Mouse (Mus musculus): Measurements from ENCODE around the gene Zfp280c. TPM values are rescaled to one million over a fixed set of nuclear protein-coding genes. Genes with fewer than 3 reads are reported as not detected.

Zfp280c gene
- total RNA-seq (2021), result 1 to 10 TPM; 5.2 to 7.5 TPM

- DNase-seq, result peak; percentile 55 to 63
- intact Hi-C loops (cut with DNase I), result loop anchor here (2.0 kb wide), 1 partner anchor 29 kb away; the partner anchor contains the start of gene Slc25a14
Observed at GRCm38 (mm10) chrX:48594099-48594760, at the start of gene Zfp280c. Gene Zfp280c, minus strand, starts transcription at chrX:48594504.

DNA sequence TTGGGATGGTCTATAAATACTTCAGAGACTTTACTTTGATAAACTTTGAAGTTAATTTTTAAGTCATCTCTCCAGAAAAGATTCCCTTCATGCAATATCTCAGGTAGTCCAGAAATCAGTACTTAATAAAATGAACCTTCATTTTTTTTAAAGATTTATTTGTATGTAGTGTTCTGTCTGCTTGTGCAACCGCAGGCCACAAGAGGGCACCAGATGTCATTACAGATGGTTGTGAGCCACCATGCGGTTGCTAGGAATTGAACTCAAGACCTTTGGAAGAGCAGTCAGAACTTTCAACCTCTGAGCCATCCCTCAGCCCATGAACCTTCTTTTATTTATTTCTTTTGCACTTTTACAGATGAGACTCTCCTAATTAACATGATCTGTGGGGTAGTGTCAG lies 42.7 kb upstream of the Zfp280c start:
- DNase-seq, result no peak
- intact Hi-C loops (cut with DNase I), result no loop called here

GRCm38 (mm10) chrX:48624054-48624420 lies 29.7 kb upstream of the Zfp280c start:
- no peak for DNase-seq
- intact Hi-C loops (cut with DNase I), result no loop called here

DNA sequence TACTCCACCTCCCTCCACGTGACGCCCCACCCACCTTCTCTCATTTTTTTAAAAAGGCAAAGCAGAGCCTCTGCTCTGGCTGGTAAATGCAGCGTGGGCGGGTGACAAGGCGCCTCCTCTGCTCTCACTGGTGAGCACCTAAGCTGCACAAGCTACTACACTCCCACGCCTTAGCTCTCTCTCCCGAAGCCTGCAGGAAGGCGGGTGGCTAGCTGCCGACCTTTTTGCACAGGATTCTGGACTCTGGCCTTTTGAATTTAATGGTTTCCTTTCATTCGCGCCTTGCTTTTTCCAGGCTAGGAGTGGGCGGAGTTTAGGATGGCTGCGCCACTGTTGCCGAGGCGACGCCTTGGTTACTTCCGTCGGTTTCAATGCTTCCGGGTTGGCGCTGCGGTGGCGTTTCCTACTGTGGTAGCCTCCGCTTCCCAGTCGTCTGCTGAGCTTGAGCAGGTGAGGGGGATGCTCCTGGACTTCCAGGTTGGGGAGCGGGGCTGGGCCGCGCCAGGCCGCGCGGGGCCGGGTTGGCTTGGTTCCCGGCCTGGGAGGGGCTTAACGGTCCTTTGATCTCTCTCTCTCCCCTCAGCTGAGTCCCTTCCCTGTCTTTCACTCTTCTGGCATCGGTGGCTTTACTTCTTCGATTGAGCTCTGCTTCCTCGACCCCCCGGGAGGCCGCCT lies 29.2 kb upstream of the Zfp280c start, which contains the start of gene Slc25a14:
Gene Slc25a14 (plus strand): TSS at position 35 of the 675 bp plus-strand sequence.
- DNase-seq, result peak; percentile 73 to 78
- intact Hi-C loops (cut with DNase I), result loop anchor here (2.0 kb wide), 1 partner anchor 29 kb away; the partner anchor contains the start of gene Zfp280c

DNA sequence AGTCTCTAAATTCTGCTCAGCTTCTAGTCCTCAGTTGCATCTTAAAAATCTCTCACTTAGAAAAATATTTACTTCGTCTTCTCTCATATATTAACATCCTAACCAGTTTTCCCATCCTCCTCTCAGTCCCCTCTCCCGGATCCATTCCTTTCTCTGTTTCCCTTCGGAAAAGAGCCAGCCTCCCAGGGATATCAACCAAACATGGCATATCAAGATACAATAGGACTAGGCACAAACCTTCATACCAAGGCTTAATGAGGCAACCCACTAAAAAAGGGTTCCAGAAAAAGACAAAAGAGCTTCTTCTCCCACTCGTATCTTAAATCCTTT lies 28.7 kb upstream of the Zfp280c start:
- no peak for DNase-seq
- intact Hi-C loops (cut with DNase I), result loop anchor here (2.0 kb wide), 1 partner anchor 28 kb away; the partner anchor contains the start of gene Zfp280c

DNA sequence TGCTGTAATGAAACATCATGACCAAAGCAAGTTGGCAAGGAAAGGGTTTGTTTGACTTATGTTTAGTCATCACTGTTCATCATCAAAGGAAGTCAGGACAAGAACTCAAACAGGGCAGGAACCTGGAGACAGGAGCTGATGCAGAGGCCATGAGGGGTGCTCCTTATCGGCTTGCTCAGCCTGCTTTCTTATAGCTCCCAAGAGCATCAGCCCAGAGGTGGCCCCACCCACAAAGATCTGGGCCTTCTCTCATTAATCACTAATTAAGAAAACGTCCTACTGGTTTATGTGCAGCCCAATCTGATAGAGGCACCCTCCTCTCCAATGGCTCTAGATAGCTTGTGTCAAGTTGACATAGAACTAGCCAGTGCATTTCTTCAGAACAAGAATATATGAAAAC lies 10.6 kb upstream of the Zfp280c start:
- DNase-seq, result no peak
- intact Hi-C loops (cut with DNase I), result no loop called here

DNA sequence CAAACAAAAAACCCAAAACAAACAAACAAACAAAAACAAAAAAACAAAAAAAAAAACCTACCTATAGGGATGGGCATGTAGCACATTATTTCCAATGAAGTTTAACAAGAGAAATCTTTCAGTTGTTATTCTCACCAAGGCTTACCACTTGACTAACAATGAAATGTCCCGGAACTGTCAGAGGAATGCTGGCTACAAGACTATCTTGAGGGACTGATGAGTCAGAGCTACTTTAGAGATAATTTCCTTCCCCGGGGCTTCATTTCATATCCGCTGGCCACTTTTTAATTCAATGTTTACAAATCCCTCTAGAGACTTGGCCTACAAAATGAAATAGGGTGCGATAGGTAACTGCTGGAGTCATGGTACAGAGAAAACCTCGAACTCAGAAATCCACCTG lies 2.6 kb upstream of the Zfp280c start:
- intact Hi-C loops (cut with DNase I), result no loop called here
- no peak for DNase-seq

DNA sequence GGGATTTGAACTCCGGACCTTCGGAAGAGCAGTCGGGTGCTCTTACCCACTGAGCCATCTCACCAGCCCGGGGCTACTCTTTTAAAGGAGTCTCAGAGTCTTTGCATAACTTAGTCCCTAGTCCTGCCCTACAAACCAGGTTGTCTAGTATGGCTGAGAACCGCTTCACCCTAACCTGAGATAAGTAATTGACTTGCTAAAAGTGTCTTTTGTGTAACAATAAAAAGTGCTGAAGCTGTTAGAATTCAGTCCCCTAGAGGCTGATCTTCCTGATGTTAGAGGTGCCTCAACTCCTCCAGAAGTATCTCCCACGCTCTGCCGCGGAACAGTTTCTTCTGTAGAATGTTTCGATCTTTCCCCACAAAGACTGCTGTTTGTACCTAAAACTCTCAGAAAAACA lies 1.7 kb upstream of the Zfp280c start:
- intact Hi-C loops (cut with DNase I), result no loop called here
- no peak for DNase-seq

DNA sequence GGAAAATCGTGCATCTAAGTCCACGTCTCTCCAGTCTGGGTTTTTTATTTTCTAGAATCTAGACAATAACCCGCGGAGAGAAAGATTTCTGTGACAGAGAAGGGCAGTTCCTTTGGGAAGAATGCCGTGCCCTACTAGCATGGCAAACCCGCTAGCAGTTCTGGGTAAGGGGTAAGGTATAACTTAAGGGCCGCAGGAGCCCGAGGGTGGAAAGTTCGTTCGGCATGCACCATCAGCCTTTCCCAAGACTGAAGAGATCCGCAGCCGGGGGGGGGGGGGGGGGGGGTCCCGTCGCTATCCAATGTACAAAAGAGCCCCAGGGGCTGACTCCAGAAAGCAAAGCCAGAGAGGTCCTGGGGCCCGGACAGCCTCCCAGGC lies 594 bp downstream of the Zfp280c start:
- peak in 1 of 2 experiments; percentile 1 for DNase-seq
- intact Hi-C loops (cut with DNase I), result loop anchor here (2.0 kb wide), 1 partner anchor 29 kb away; the partner anchor contains the start of gene Slc25a14

DNA sequence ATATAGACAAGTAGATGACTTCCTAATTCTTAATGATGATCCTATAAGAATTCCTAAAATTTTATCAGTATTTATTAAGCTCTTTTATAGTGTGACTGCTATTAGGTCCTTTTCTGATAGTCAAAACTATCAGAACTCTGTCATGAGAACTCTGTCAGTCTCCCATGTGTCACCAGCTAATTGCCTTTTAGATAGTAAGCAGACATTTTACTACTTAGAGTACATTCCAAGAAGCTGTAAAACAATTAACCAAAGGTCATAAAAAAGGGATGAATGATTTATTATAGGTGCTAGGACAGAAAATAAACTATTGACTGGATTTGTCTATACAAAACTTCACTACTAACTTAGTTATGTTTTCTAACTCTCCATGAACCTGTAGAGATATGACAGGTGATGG lies 11.0 kb downstream of the Zfp280c start:
- intact Hi-C loops (cut with DNase I), result no loop called here

DNA sequence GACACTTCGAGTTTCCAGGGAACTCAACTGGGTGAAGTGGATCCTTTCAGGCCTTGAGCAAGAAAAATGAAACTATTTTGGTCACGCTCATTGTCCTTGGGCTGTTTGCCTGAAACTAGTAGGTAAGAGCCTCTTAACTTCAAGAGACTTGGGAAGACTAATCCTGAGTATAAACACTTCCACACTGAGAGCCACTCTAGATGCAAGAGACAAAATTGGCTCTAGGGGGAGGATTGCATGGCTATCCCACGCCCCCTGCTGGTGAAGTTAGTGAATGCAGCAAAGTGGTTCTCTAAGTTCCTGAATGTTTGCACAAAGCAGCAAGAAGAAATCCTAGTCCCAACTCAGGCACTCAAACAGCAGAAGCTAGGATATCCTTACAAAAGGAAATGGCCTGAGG lies 62.1 kb downstream of the Zfp280c start:
- DNase-seq, result peak; percentile 61 to 74
- intact Hi-C loops (cut with DNase I), result loop anchor here (2.0 to 10.0 kb wide), 4 partner anchors 35 to 540 kb away; no protein-coding TSS in a partner anchor

More for the DNA sequence above, 11.0 kb downstream of the Zfp280c start:
- DNase-seq, result no peak

DNA sequence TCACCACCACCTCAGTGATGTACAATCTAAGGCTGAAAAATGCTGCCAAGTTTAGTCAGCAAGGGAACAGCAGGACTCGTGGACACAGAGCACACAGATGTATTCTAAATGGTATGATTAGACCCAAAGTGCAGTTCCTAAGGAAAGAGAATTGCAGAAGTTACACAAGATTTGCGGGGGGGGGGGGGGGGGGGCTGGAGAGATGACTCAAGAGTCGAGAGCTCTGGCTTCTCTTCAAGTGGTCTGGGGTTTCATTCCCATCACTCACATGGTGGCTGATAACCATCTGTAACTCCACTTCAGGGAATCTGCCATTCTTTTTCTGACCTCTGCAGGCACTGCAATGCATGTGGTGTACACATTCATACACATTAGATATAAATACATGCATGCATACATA lies 67.9 kb downstream of the Zfp280c start:
- no peak for DNase-seq
- intact Hi-C loops (cut with DNase I), result no loop called here

DNA sequence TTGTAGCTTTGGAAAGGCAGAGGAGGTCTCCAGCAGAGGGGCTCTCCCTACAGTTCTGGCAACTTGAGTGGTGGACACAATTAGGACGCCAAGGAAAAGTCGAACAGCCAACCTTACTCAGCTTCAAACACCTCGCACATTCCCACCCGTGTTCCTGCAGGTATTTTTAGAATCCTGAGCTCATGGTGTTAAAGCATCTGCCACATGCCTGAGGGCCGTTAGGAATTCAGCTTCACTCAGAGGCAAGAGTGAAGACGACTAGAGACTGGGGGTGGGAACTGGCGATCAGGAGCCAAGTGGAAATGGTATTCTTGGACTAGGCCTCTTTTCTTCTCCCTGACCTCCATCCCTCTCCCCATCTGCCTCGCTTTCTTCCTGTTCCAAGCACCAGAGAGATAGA lies 68.4 kb downstream of the Zfp280c start:
- intact Hi-C loops (cut with DNase I), result no loop called here

DNA sequence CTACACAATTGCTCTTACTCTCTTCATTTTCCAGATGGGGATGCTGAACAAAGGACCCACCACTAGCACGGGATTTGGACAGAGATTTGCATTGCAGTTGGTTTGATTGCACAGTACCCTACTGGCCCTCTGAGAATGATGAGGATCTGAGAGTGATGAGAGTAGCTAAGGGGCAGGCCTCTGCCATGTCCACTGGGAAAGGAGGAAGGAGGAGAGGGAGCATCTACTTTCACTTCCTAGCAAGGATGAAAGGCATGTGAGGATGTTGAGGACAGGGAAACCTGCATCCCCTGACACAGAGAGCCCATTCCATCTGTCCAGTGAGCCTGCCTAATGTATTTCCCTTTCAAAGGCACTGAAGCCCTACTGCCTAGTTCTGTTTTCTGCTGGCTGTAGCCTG lies 69.0 kb downstream of the Zfp280c start:
- DNase-seq, result no peak
- intact Hi-C loops (cut with DNase I), result no loop called here

More for the DNA sequence above, 68.4 kb downstream of the Zfp280c start:
- DNase-seq, result no peak

- no peak for DNase-seq
- intact Hi-C loops (cut with DNase I), result no loop called here
Observed at GRCm38 (mm10) chrX:48523512-48523911, 70.8 kb downstream of the Zfp280c start.

GRCm38 (mm10) chrX:48521651-48522050 lies 72.7 kb downstream of the Zfp280c start:
- intact Hi-C loops (cut with DNase I), result no loop called here
- no peak for DNase-seq

- intact Hi-C loops (cut with DNase I), result loop anchor here (10.0 kb wide), 1 partner anchor 235 kb away; no protein-coding TSS in a partner anchor
- DNase-seq, result no peak
Observed at GRCm38 (mm10) chrX:48519549-48520085, 74.7 kb downstream of the Zfp280c start.

DNA sequence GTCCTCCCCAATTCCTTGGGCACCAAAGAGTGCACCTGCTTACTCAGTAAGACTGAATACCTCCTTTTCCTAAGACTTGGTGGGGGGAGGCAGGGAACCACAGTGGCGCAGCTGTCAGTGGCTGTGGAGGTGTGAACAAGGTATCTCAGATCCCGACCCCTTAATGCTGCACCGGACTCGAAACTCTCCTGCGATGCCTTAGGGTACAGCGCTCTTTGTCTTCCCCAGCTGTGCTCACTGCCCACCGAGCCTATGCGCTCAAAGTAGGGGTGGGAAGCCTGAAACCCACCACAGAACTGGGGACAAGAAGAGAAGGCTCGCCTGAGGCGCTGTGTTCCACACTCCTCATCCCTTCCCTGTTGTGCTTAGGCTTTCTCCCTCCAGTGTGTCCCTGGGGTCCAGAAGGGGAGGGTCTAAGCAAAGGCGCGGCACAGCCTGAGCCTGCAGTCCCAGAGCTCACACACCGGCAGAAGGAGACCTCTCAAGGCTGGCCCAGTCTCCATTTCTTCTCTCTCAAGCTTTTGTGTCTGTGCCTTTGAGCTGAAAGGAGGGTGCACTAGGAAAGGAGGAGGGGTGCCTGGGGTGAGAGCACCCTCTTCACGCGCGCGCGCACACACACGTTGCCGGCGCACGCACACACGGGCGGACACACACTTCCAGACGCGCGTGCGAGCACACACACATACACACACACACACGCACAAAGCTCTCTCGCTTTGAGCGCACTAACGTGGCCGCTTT lies 75.3 kb downstream of the Zfp280c start, which contains the start of gene Rab33a:
Gene Rab33a (plus strand): TSS at position 478 of the 741 bp plus-strand sequence.
- no peak for DNase-seq
- intact Hi-C loops (cut with DNase I), result loop anchor here (10.0 kb wide), 1 partner anchor 234 kb away; no protein-coding TSS in a partner anchor

DNA sequence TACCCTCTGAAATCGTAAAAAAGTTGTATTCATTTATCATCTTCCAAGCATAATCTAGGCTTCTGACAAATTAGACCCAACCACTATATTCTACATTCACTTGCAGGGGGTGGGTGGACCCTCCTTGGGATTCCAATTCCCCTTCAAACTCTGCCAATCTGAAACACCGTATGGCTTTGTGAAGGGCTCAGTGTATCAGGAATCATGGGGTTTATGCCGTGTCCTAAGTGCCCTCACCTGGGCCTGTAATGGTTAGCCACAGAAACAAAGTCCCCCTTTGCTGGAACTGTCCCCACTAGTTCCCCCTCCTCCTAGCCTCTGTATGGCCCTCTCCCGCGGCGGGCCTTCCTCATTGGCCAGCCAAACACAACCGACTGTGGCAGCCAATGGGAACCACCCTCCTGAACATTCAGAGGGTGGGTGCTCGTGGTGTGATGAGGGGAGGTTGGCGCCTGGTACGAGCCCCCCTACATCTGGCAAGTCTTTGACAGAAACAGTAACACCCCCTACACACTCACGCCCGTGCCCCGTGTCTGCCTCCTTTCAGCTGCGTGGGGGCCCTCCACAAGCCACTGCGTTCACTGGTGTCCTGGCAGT lies 76.0 kb downstream of the Zfp280c start:
- intact Hi-C loops (cut with DNase I), result loop anchor here (10.0 kb wide), 1 partner anchor 234 kb away; no protein-coding TSS in a partner anchor
- no peak for DNase-seq

DNA sequence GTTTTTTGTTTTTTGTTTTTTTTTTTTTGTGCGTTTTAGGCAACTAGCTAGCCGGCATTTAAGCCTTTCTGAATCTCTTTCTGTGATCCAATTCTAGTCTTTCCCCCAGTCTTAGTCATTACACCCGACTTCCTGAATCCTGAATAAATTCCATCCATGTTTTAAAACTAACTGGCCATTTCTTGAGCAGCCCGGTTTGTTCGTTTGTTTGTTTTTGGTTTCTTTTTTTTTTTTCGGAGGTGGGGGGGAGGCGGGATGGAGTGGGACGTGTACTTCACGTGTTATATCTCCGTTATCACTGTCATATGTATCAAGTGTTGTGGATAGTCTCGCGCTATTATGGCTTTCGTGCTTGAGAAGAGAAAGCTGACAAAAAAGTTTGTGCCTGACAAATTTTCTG lies 80.5 kb downstream of the Zfp280c start:
- DNase-seq, result no peak
- intact Hi-C loops (cut with DNase I), result loop anchor here (10.0 kb wide), 1 partner anchor 229 kb away; no protein-coding TSS in a partner anchor

Data from heart, postnatal 36 days (tissue).